Mouse (Mus musculus) hindbrain, embryonic 15.5 days (tissue): ENCODE results near the gene Mpg. TPM values are rescaled to one million over a fixed set of nuclear protein-coding genes. Genes with fewer than 3 reads are reported as not detected.
A peak's percentile ranks its signal among the peaks of the same experiment; 100 is the strongest.

Source experiments
- ATAC-seq: fragments of 200-750 bp; cut with Nextera tagmentation; 2 replicates; pipeline ENCODE4 v1.8.0; 2017; ENCODE audit warnings: low read depth, moderate number of reproducible peaks, moderate TSS enrichment; ENCODE audit not compliant: low FRiP score
- H3K27ac ChIP-seq: fragments of 300-500 bp; sonication (generic); replicated peaks from 2 replicates; pipeline ENCODE4 v1.5.1; 2015; ENCODE audit warnings: mild to moderate bottlenecking, inconsistent platforms
- H3K27me3 ChIP-seq: fragments of 300-500 bp; sonication (generic); 2 replicates; pipeline ENCODE4 v1.6.1; 2015; ENCODE audit warnings: control low read depth, inconsistent platforms
- H3K36me3 ChIP-seq: fragments of 300-500 bp; sonication (generic); 2 replicates; pipeline ENCODE4 v1.6.1; 2015; ENCODE audit warnings: control low read depth, inconsistent platforms
- H3K4me1 ChIP-seq: fragments of 300-500 bp; sonication (generic); replicated peaks from 2 replicates; pipeline ENCODE4 v1.6.1; 2015; ENCODE audit warnings: control low read depth, inconsistent platforms
- H3K4me2 ChIP-seq: fragments of 300-500 bp; sonication (generic); 2 replicates; pipeline ENCODE4 v1.6.1; 2015; ENCODE audit warnings: moderate library complexity, mild to moderate bottlenecking, inconsistent platforms
- H3K4me3 ChIP-seq: fragments of 300-500 bp; sonication (generic); 2 replicates; pipeline ENCODE4 v1.5.1; 2015; ENCODE audit warnings: mild to moderate bottlenecking, inconsistent platforms
- H3K9ac ChIP-seq: fragments of 300-500 bp; sonication (generic); 2 replicates; pipeline ENCODE4 v1.6.1; 2015; ENCODE audit warnings: inconsistent platforms
- H3K9me3 ChIP-seq: fragments of 300-500 bp; sonication (generic); 2 replicates; pipeline ENCODE4 v1.6.1; 2016; ENCODE audit warnings: control low read depth, inconsistent platforms
- WGBS: fragments of 180-500 bp; shearing (Covaris S2); methylation state at CpG from one replicate; pipeline ENCODE4 v1.1.7; 2015; 5-methylcytosine and 5-hydroxymethylcytosine counted together
- polyA plus RNA-seq: library from polyadenylated mRNA; unstranded; fragments of >200 nt; fragmentation: Nextera tagmentation; extraction: Ambion mirVana; gene quantifications from 2 replicates; pipeline ENCODE4 v1.2.1, GENCODE M21; 2015

The Mpg gene
- polyA plus RNA-seq, 1 experiment from 2014 or later = 36.9 TPM

DNA sequence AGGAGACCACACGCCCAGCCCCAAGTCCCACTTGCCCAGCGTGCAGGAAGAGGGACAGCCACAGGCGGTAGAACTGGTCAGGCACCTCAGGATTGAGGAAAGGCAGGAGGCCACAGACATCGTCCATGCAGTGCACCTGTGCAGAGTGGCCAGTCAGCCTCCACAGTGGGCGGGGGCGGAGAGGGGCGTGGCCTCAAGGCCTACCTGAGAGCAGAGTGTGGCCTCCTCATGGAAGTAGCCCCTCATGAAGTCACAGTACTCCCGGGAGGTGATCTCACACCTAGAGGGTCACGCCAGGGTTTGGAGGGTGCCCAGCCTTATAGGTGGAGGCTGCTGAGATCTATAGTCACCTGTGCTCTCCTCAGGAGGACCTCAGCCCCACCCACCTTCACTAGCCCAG is 15.7 kb upstream of the Mpg start:
- whole genome bisulfite sequencing = 93% methylated on average over 9 of the region's 9 CpGs

GRCm38 (mm10) chr11:32215372-32216162 is 10.7 kb upstream of the Mpg start:
- H3K9ac ChIP-seq = no peak overlapping the region
- H3K4me1 ChIP-seq = peaks cover 19% of the 10 kb centered on the region
- 95% methylated on average over 18 of the region's 18 CpGs for WGBS
- no peak overlapping the region for H3K4me3 ChIP-seq
- ATAC-seq = no peak
- H3K9me3 ChIP-seq = no peaks in the 10 kb centered on the region
- no peaks in the 10 kb centered on the region for H3K27me3 ChIP-seq
- no peak overlapping the region for H3K27ac ChIP-seq
- H3K4me2 ChIP-seq = no peak overlapping the region
- H3K36me3 ChIP-seq = no peaks in the 10 kb centered on the region

More for the DNA sequence above, 15.7 kb upstream of the Mpg start:
- no peak overlapping the region for H3K4me3 ChIP-seq
- no peak for ATAC-seq
- no peaks in the 10 kb centered on the region for H3K27me3 ChIP-seq
- H3K36me3 ChIP-seq = peaks cover 6% of the 10 kb centered on the region; the same call in 1 of the 2 replicates
- no peaks in the 10 kb centered on the region for H3K9me3 ChIP-seq
- no peak overlapping the region for H3K4me2 ChIP-seq
- no peak overlapping the region for H3K27ac ChIP-seq
- no peak overlapping the region for H3K9ac ChIP-seq
- H3K4me1 ChIP-seq = peaks cover 8% of the 10 kb centered on the region

DNA sequence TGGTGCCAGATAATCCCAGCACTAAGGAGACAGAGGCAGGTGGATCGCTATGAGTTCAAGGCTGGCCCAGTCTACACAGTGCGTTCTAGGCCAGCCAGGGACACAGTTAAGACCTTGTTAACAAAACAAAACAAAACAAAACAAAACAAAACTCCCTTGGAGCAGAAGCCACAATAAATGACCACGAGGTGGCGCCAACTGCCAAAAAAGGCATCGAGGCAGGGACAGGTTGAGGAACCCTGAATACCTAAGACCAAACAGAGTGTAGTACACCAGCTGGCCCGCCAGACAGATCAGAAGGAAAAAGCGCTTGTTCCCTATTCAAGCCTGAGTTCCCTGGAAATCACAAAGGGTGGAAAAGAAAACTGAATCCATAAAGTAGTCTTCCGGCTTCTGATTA is 9.5 kb upstream of the Mpg start:
- peak; percentile 32; the same call in 1 of the 2 replicates for ATAC-seq
- no peak overlapping the region for H3K9ac ChIP-seq
- H3K4me1 ChIP-seq = peaks cover 30% of the 10 kb centered on the region
- no peak overlapping the region for H3K4me2 ChIP-seq
- WGBS = 23% methylated on average over 8 of the region's 8 CpGs
- no peak overlapping the region for H3K27ac ChIP-seq
- H3K9me3 ChIP-seq = no peaks in the 10 kb centered on the region
- no peaks in the 10 kb centered on the region for H3K36me3 ChIP-seq
- no peak overlapping the region for H3K4me3 ChIP-seq
- no peaks in the 10 kb centered on the region; the same call in 1 of the 2 replicates for H3K27me3 ChIP-seq

DNA sequence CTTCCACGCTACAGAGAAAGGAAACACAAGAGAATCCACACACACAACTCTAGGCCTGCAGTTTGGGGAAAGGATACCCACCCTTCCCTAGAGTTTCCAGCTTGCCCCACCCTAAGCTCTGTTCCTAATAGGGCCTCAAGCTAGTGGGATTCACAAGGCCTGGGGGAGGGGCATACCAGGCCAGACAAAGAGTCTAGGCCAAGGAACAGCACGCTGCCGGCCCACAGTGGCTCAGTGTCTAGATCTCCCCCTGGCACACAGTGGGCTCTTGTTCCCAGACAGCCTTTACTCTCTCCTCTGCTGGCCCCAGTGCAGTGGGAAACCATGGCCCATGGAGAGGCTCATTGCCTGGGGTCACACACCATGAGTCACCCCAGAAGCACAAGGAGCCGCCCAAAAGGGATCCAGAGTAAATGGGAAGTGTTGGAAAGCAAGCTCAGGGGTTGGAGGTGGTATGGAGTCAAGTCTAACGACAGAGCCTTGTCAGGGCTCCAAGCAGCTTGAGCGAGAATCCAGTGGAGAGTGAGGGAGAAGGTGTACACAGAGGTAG is 7.7 kb upstream of the Mpg start:
- 57% methylated on average over 6 of the region's 6 CpGs for WGBS
- no peak overlapping the region for H3K9ac ChIP-seq

DNA sequence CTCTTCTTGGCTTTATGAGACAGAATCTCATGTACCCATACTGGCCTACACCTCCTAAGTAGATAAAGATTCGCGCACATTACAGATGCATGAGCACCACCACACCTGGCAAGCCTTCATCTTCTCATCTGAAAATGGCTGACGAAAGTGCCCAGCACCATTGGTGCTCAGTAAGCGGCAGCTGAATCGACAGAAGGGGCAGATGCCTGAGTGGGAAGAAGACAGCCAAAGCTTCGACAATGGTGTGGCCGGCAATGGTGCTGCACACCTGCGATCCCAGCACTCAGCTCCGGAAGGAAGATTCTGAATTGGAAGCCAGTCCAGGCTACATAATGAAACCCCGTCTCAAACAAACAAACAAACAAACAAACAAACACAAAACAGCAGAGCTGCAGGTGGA is 7.0 kb upstream of the Mpg start:
- Histone ChIP-seq H3K4me2 (peak overlapping the region; percentile 98; the same call in 1 of the 2 replicates), H3K9me3 (no peaks in the 10 kb centered on the region), H3K9ac (no peak overlapping the region), H3K27me3 (peaks cover 17% of the 10 kb centered on the region), H3K36me3 (no peaks in the 10 kb centered on the region), H3K27ac (no peak overlapping the region), H3K4me1 (peaks cover 43% of the 10 kb centered on the region), H3K4me3 (no peak overlapping the region)
- no peak for ATAC-seq
- WGBS = 84% methylated on average over 10 of the region's 10 CpGs

More for the DNA sequence above, 7.7 kb upstream of the Mpg start:
- H3K9me3 ChIP-seq = no peaks in the 10 kb centered on the region
- no peaks in the 10 kb centered on the region for H3K36me3 ChIP-seq
- peak overlapping the region; percentile 7; the same call in 1 of the 2 replicates for H3K4me2 ChIP-seq
- peaks cover 10% of the 10 kb centered on the region for H3K27me3 ChIP-seq
- no peak overlapping the region for H3K27ac ChIP-seq
- H3K4me3 ChIP-seq = no peak overlapping the region
- no peak for ATAC-seq
- H3K4me1 ChIP-seq = peaks cover 41% of the 10 kb centered on the region

GRCm38 (mm10) chr11:32220607-32221224 is 5.6 kb upstream of the Mpg start:
- Histone ChIP-seq H3K27me3 (peaks cover 19% of the 10 kb centered on the region), H3K9ac (peak overlapping the region; percentile 75; the same call in 1 of the 2 replicates), H3K4me1 (peaks cover 57% of the 10 kb centered on the region), H3K4me3 (peak overlapping the region; percentile 69), H3K27ac (no peak overlapping the region), H3K4me2 (peak overlapping the region; percentile 98), H3K36me3 (no peaks in the 10 kb centered on the region), H3K9me3 (no peaks in the 10 kb centered on the region)
- no peak for ATAC-seq
- whole genome bisulfite sequencing = 41% methylated on average over 10 of the region's 10 CpGs

- peak; percentile 16; the same call in 1 of the 2 replicates for ATAC-seq
- peak overlapping the region; percentile 69 for H3K4me3 ChIP-seq
- peaks cover 64% of the 10 kb centered on the region for H3K4me1 ChIP-seq
- H3K4me2 ChIP-seq = peak overlapping the region; percentile 98
- no peaks in the 10 kb centered on the region for H3K36me3 ChIP-seq
- H3K27ac ChIP-seq = peak overlapping the region; percentile 69
- H3K27me3 ChIP-seq = peaks cover 19% of the 10 kb centered on the region
- H3K9me3 ChIP-seq = no peaks in the 10 kb centered on the region
- H3K9ac ChIP-seq = peak overlapping the region; percentile 75
- whole genome bisulfite sequencing = under 1% methylated on average over 44 of the region's 46 CpGs
Observed at GRCm38 (mm10) chr11:32221225-32221950, 4.9 kb upstream of the Mpg start.

GRCm38 (mm10) chr11:32221951-32222409 is 4.3 kb upstream of the Mpg start, which contains the start of gene Rhbdf1:
TSS of gene Rhbdf1 (minus strand) at chr11:32222300.
- peak within 1 kb of the TSS; percentile 69 for H3K4me3 ChIP-seq
- no peaks in the 10 kb centered on the region for H3K36me3 ChIP-seq
- 0% methylated on average over 61 of the region's 72 CpGs for WGBS
- peak within 1 kb of the TSS; percentile 69 for H3K27ac ChIP-seq
- peak within 1 kb of the TSS; percentile 75 for H3K9ac ChIP-seq
- H3K4me2 ChIP-seq = peak within 1 kb of the TSS; percentile 98
- H3K9me3 ChIP-seq = no peaks in the 10 kb centered on the region
- H3K27me3 ChIP-seq = peaks cover 19% of the 10 kb centered on the region
- H3K4me1 ChIP-seq = peaks cover 70% of the 10 kb centered on the region
- no peak for ATAC-seq

GRCm38 (mm10) chr11:32222570-32223194 is 3.6 kb upstream of the Mpg start:
- H3K4me3 ChIP-seq = peak overlapping the region; percentile 69
- H3K27ac ChIP-seq = no peak overlapping the region
- H3K27me3 ChIP-seq = peaks cover 19% of the 10 kb centered on the region
- no peaks in the 10 kb centered on the region for H3K36me3 ChIP-seq
- WGBS = 9% methylated on average over 21 of the region's 21 CpGs
- H3K9me3 ChIP-seq = no peaks in the 10 kb centered on the region
- 0 out of 2 replicates have a peak overlapping the region, but pooled peaks have one; percentile 75 for H3K9ac ChIP-seq
- no peak for ATAC-seq
- peak overlapping the region; percentile 98 for H3K4me2 ChIP-seq
- peaks cover 77% of the 10 kb centered on the region for H3K4me1 ChIP-seq

DNA sequence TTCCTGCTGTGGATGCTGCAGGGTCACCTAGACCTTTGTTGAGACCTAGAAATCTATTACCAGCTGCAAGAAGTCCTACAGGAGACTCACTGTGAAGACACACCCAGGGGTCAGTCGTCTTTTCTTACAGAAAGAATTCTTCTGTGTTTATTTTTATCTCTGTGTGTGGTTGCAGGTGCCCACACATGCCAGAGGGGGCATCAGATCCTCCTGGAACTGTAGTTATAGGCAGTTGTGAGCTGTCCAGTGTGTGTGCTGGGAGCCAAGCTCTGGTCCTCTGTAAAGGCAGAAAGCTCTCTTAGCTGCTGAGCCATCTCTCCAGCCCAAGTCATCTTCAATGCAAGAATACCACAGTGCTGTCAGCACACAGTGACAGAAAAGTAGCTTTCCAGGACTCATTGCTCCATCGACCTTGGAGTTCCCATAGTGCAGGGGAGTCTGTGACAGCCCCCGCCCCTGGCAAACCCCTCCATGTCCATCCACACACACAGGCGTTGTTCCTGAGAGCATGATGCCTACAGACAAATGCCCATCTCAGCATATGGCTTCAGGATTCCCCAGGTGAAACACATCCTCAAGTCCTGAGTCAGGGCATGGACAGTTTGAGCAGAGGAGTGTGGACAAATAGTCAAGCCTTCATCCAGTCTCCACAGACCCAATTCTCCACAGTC is 2.9 kb upstream of the Mpg start:
- ATAC-seq = no peak
- Histone ChIP-seq H3K36me3 (no peaks in the 10 kb centered on the region), H3K9ac (no peak overlapping the region), H3K9me3 (no peaks in the 10 kb centered on the region), H3K27me3 (peaks cover 19% of the 10 kb centered on the region), H3K4me2 (peak overlapping the region; percentile 98; the same call in 1 of the 2 replicates), H3K27ac (no peak overlapping the region), H3K4me1 (peaks cover 82% of the 10 kb centered on the region), H3K4me3 (no peak overlapping the region)
- WGBS = 71% methylated on average over 4 of the region's 4 CpGs
